Mouse (Mus musculus) olfactory bulb, adult 2 months (tissue): ENCODE measurements around the gene Pknox2.

ENCODE experiments used
- CTCF ChIP-seq: fragments of 200-500 bp; IDR thresholded peaks from 2 replicates; pipeline ENCODE4 v1.5.1; 2012; ENCODE audit warnings: low read depth, mild to moderate bottlenecking, low read length, moderate library complexity; ENCODE audit not compliant: insufficient read depth
- POLR2A ChIP-seq: fragments of 200-500 bp; IDR thresholded peaks from 2 replicates; pipeline ENCODE4 v1.6.1; 2012; ENCODE audit warnings: mild to moderate bottlenecking, low read depth, low read length, moderate library complexity; ENCODE audit not compliant: insufficient read depth

- TF ChIP-seq CTCF (no peak), POLR2A (no peak)
Observed at GRCm38 (mm10) chr9:37082246-37082645, 65.0 kb downstream of the Pknox2 start.
